Mouse (Mus musculus) myocyte (in vitro differentiated cells): ENCODE data around the gene Neurog1.

Experiments
- CEBPB ChIP-seq: IDR thresholded peaks from 2 replicates; pipeline ENCODE4 v1.6.1; 2011; ENCODE audit warnings: mild to moderate bottlenecking, moderate library complexity; ENCODE audit not compliant: poor library complexity, insufficient read depth, severe bottlenecking
- E2F4 ChIP-seq: IDR thresholded peaks from one replicate; pipeline ENCODE4 v1.6.1; 2011; ENCODE audit warnings: mild to moderate bottlenecking, control low read depth, moderate library complexity; ENCODE audit not compliant: insufficient read depth
- MAX ChIP-seq: IDR thresholded peaks from one replicate; pipeline ENCODE4 v1.6.1; 2011; ENCODE audit warnings: low read depth, mild to moderate bottlenecking, control low read depth
- MYOD1 ChIP-seq, 3 experiments: IDR thresholded peaks; one replicate each; pipeline ENCODE4 v1.6.1; 2011; ENCODE audit warnings: control low read depth in 2 of 3, low read depth in 2 of 3, mild to moderate bottlenecking in 2 of 3, moderate library complexity in 1 of 3; ENCODE audit not compliant: insufficient read length in 2 of 3, control insufficient read depth in 1 of 3
- MYOG ChIP-seq, 3 experiments: IDR thresholded peaks; one replicate each; pipeline ENCODE4 v1.6.1; 2011; ENCODE audit warnings: control low read depth in 2 of 3, low read depth in 2 of 3, mild to moderate bottlenecking in 2 of 3; ENCODE audit not compliant: insufficient read length in 2 of 3, control insufficient read depth in 1 of 3, insufficient read depth in 1 of 3
- POLR2A ChIP-seq: IDR thresholded peaks from one replicate; pipeline ENCODE4 v1.6.1; 2011; ENCODE audit warnings: low read depth, mild to moderate bottlenecking, control low read depth, moderate library complexity; ENCODE audit not compliant: insufficient read length
- POLR2AphosphoS2 ChIP-seq: IDR thresholded peaks from one replicate; pipeline ENCODE4 v1.6.1; 2011; ENCODE audit warnings: low read depth, control low read depth; ENCODE audit not compliant: insufficient read length
- REST ChIP-seq: IDR thresholded peaks from one replicate; pipeline ENCODE4 v1.6.1; 2011; ENCODE audit warnings: mild to moderate bottlenecking, control low read depth, moderate library complexity; ENCODE audit not compliant: insufficient read depth, insufficient read length
- SRF ChIP-seq: IDR thresholded peaks from one replicate; pipeline ENCODE4 v1.6.1; 2011; ENCODE audit warnings: low read depth; ENCODE audit not compliant: control insufficient read depth, insufficient read length
- TCF12 ChIP-seq: IDR thresholded peaks from one replicate; pipeline ENCODE4 v1.6.1; 2011; ENCODE audit warnings: mild to moderate bottlenecking, control low read depth; ENCODE audit not compliant: poor library complexity, insufficient read depth, severe bottlenecking
- TCF3 ChIP-seq: IDR thresholded peaks from one replicate; pipeline ENCODE4 v1.6.1; 2011; ENCODE audit warnings: low read depth, control low read depth; ENCODE audit not compliant: insufficient read length
- USF1 ChIP-seq: IDR thresholded peaks from one replicate; pipeline ENCODE4 v1.6.1; 2011; ENCODE audit warnings: low read depth, mild to moderate bottlenecking, control low read depth, moderate library complexity

GRCm38 (mm10) chr13:56257469-56258153, 5.6 kb upstream of the Neurog1 start:
- TF ChIP-seq POLR2A (no peak), REST (no peak), MAX (no peak), USF1 (no peak), E2F4 (no peak), POLR2AphosphoS2 (no peak), TCF12 (no peak), MYOG (IDR thresholded peaks at IDR 0.05; ENCODE audit: control insufficient read depth in 1 of 3, insufficient read depth in 1 of 3, insufficient read length in 2 of 3, low read depth in 2 of 3) (no peak), SRF (no peak), MYOD1 (IDR thresholded peaks at IDR 0.05; ENCODE audit: control insufficient read depth in 1 of 3, insufficient read length in 2 of 3, low read depth in 2 of 3) (no peak), CEBPB (no peak), TCF3 (no peak)
